Mouse (Mus musculus): Measurements from ENCODE around the gene Itga6. TPM values are rescaled to one million over a fixed set of nuclear protein-coding genes. Genes with fewer than 3 reads are reported as not detected.

Itga6 gene
- polyA plus RNA-seq, 1 experiment from 2014 or later: 46.2 TPM

DNA sequence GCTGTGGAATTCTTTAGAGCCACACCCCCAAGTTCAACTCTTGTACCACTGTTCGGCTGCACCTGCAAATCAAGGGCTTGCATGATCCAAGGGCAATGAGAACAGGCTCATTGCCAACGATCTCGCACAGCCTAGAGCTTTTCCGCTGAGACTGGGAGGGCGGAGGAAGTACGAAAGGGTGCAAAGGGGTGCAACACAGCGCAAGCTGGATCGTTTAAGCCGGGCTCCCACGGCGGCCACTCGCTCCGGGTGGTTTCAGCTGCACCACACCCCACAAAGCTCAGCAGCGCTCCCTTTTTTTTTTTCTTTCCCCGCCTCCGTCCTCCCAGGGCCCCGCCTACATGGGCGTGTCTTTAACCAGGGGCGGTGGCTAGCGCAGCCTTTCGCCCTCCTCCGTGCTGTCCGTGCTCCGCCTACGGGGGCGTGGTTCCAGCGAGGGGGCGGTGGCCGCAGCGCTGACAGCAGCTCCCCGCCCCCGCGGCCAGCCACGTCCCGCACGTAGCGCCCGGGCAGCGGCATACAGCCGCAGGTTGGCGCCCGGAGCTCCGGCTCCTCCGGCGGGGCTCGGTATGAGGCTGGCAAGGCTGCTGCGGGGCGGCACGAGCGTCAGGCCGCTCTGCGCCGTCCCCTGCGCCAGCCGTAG is 127.5 kb downstream of the Itga6 start, which contains the start of gene Pdk1:
Pdk1 (plus strand) TSS at position 424 of the 643 bp plus-strand sequence.
- H3K27ac ChIP-seq (ENCODE audit: low read length): peak within 1 kb of the TSS; percentile 98
- no peaks in the 10 kb centered on the region for H3K27me3 ChIP-seq (ENCODE audit: control insufficient read depth, insufficient read depth, low read length)
- no peaks in the 10 kb centered on the region for H3K36me3 ChIP-seq (ENCODE audit: control insufficient read depth, insufficient read depth)
- under 1% methylated on average over 54 of the region's 55 CpGs for WGBS
- ATAC-seq (replicated peaks; ENCODE audit: extremely low read depth, insufficient read depth, low FRiP score): peak; percentile 97
- H3K9ac ChIP-seq (ENCODE audit: low read length): peak within 1 kb of the TSS; percentile 93
- H3K4me2 ChIP-seq (ENCODE audit: low read depth, low read length): peak within 1 kb of the TSS; percentile 76
- H3K4me3 ChIP-seq (ENCODE audit: low read length): peak within 1 kb of the TSS; percentile 81
- H3K4me1 ChIP-seq (ENCODE audit: control insufficient read depth, insufficient read depth, low read length): peaks cover 25% of the 10 kb centered on the region
- H3K9me3 ChIP-seq (replicated peaks; ENCODE audit: control insufficient read depth, low read length): no peaks in the 10 kb centered on the region

DNA sequence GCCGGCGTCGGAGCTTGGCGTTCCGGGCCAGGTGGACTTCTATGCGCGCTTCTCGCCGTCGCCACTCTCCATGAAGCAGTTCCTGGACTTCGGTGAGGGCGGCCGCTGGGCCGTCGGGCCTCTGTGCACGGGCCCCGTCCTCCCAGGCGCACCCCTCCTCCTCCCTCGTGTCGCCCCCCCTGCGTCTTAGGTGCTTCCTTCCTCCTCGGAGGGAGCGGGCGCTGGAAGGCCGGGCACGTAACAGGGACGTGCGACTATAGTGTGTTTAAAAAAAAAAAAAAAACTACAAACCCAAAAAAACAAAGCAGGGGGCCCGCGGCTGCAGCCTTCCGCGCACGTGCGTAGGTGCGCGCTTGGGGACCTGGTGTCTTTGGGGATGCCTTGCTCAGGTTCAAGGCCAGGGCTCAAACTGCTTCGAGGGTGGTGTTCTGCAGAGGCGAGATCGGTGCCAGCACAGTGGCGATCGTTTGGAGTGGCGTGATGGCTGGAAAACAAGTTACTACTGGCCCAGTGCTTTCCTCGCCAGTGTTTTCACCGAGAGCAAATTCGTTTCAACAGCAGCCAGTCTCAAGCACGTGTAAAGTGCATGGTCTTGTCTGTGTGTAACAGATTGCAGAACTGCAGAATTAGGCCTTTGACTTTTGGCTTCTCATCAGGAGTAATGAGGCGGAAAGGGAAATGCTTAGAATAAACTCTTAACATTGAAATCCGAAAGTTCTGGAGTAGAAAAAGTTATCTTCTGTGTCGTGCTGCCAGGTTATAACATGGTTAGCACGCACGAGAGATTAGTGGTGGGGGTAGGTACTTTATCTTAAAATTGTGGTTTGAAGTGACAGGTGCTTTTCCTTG is 128.3 kb downstream of the Itga6 start:
- Histone ChIP-seq H3K4me3 (ENCODE audit: low read length) (peak overlapping the region; percentile 81), H3K4me1 (ENCODE audit: control insufficient read depth, insufficient read depth, low read length) (peaks cover 30% of the 10 kb centered on the region), H3K27ac (ENCODE audit: low read length) (peak overlapping the region; percentile 98), H3K36me3 (ENCODE audit: control insufficient read depth, insufficient read depth) (no peaks in the 10 kb centered on the region), H3K9ac (ENCODE audit: low read length) (peak overlapping the region; percentile 93), H3K9me3 (replicated peaks; ENCODE audit: control insufficient read depth, low read length) (no peaks in the 10 kb centered on the region), H3K4me2 (ENCODE audit: low read depth, low read length) (peak overlapping the region; percentile 76), H3K27me3 (ENCODE audit: control insufficient read depth, insufficient read depth, low read length) (no peaks in the 10 kb centered on the region)
- peak; percentile 50 for ATAC-seq (replicated peaks; ENCODE audit: extremely low read depth, insufficient read depth, low FRiP score)
- 2% methylated on average over 50 of the region's 51 CpGs for WGBS

DNA sequence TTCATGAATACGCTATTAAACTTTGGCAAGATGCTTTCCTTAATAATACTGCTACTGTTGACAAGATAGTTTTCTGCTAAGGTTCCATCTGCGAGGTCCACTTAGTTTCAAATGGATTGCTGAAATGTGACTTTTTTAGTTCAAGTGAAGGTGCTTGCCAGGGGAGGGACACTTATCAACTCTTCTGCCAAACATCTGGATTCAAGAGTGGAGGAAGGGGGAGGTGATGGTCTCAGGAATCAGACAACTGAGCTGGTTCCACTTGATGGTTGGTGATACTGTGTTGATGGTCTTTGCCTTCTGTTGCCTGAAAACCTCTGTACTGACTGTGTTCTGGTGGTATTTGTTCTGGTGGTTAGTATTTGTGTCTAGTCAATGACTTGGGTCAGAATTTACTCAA is 129.0 kb downstream of the Itga6 start:
- no peak for ATAC-seq (replicated peaks; ENCODE audit: extremely low read depth, insufficient read depth, low FRiP score)

DNA sequence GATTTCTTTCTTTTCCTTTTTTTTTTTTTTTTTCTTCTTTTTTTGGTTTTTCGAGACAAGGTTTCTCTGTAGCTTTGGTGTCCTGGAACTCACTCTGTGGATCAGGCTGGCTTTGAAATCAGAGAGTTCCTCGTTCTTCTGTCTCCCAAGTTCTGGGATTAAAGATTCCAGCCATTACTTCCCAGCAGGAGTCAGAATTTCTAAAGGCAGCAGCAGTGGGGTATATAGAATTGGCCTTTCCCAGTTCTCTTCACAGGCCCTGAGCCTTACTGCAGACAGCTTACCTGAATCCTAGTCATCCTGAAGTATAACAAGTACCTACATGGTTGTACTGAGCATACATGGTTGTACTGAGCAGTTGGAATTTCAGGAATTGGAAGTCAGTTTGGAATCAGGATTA is 129.4 kb downstream of the Itga6 start:
- H3K4me1 ChIP-seq (ENCODE audit: control insufficient read depth, insufficient read depth, low read length): peaks cover 30% of the 10 kb centered on the region
- 73% methylated on average over 2 of the region's 2 CpGs for WGBS
- H3K4me3 ChIP-seq (ENCODE audit: low read length): peak overlapping the region; percentile 81
- peak overlapping the region; percentile 59 for H3K9ac ChIP-seq (ENCODE audit: low read length)
- H3K4me2 ChIP-seq (ENCODE audit: low read depth, low read length): peak overlapping the region; percentile 76
- no peaks in the 10 kb centered on the region for H3K9me3 ChIP-seq (replicated peaks; ENCODE audit: control insufficient read depth, low read length)
- no peaks in the 10 kb centered on the region for H3K27me3 ChIP-seq (ENCODE audit: control insufficient read depth, insufficient read depth, low read length)
- peak overlapping the region; percentile 63 for H3K27ac ChIP-seq (ENCODE audit: low read length)
- ATAC-seq (replicated peaks; ENCODE audit: extremely low read depth, insufficient read depth, low FRiP score): no peak
- no peaks in the 10 kb centered on the region for H3K36me3 ChIP-seq (ENCODE audit: control insufficient read depth, insufficient read depth)

More for the DNA sequence above, 129.0 kb downstream of the Itga6 start:
- no peaks in the 10 kb centered on the region for H3K27me3 ChIP-seq (ENCODE audit: control insufficient read depth, insufficient read depth, low read length)
- H3K4me3 ChIP-seq (ENCODE audit: low read length): peak overlapping the region; percentile 81
- WGBS: 52% methylated on average over 2 of the region's 2 CpGs
- H3K27ac ChIP-seq (ENCODE audit: low read length): peak overlapping the region; percentile 98
- no peaks in the 10 kb centered on the region for H3K9me3 ChIP-seq (replicated peaks; ENCODE audit: control insufficient read depth, low read length)
- no peaks in the 10 kb centered on the region for H3K36me3 ChIP-seq (ENCODE audit: control insufficient read depth, insufficient read depth)
- peak overlapping the region; percentile 93 for H3K9ac ChIP-seq (ENCODE audit: low read length)
- peak overlapping the region; percentile 76 for H3K4me2 ChIP-seq (ENCODE audit: low read depth, low read length)
- H3K4me1 ChIP-seq (ENCODE audit: control insufficient read depth, insufficient read depth, low read length): peaks cover 30% of the 10 kb centered on the region

DNA sequence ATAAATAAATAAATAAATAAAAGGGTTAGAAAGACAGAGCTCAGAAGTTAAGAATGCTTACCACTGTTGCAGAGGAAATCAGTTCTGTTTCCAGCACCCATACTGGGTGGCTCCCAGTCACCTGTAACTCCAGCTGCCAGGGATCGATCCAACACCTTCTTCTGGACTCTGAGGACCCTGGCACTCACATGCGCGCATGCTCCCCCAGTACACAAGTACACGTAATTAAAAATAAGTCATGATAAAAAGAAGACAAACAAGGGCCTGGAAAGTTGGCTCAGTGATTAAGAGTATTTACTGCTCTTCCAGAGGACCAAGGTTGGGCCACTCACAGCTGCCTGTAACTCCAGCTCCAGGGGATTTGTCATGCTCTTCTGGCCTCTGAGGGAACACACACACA is 132.4 kb downstream of the Itga6 start:
- Histone ChIP-seq H3K4me2 (ENCODE audit: low read depth, low read length) (no peak overlapping the region), H3K9me3 (replicated peaks; ENCODE audit: control insufficient read depth, low read length) (no peaks in the 10 kb centered on the region), H3K27me3 (ENCODE audit: control insufficient read depth, insufficient read depth, low read length) (no peaks in the 10 kb centered on the region), H3K4me1 (ENCODE audit: control insufficient read depth, insufficient read depth, low read length) (peaks cover 26% of the 10 kb centered on the region), H3K9ac (ENCODE audit: low read length) (no peak overlapping the region), H3K36me3 (ENCODE audit: control insufficient read depth, insufficient read depth) (peaks cover 16% of the 10 kb centered on the region), H3K4me3 (ENCODE audit: low read length) (no peak overlapping the region), H3K27ac (ENCODE audit: low read length) (0 out of 2 replicates have a peak overlapping the region, but pooled peaks have one; percentile 23)
- 75% methylated on average over 4 of the region's 4 CpGs for WGBS
- ATAC-seq (replicated peaks; ENCODE audit: extremely low read depth, insufficient read depth, low FRiP score): no peak

DNA sequence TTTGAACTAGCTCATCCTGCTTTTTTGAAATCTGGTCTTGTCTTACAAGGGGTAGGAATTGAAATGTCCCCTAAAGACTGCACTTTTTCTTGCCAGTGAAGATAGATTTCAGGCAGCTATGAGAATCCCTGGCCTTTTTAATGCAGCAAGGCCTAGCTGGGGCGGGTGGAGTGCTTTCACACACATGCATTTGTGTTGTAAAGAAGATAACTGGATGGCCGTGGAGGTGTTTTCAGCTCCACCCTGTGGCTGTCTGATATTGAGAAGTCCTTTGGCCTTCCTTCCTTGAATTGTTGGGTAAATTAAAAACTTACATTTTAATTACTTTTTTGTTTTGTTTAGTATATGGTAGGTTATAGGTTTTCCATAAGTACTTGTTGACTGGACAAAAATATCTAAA is 133.0 kb downstream of the Itga6 start:
- Histone ChIP-seq H3K27ac (ENCODE audit: low read length) (no peak overlapping the region), H3K4me3 (ENCODE audit: low read length) (no peak overlapping the region), H3K4me2 (ENCODE audit: low read depth, low read length) (no peak overlapping the region), H3K9ac (ENCODE audit: low read length) (no peak overlapping the region), H3K4me1 (ENCODE audit: control insufficient read depth, insufficient read depth, low read length) (peaks cover 26% of the 10 kb centered on the region), H3K9me3 (replicated peaks; ENCODE audit: control insufficient read depth, low read length) (no peaks in the 10 kb centered on the region), H3K36me3 (ENCODE audit: control insufficient read depth, insufficient read depth) (peaks cover 22% of the 10 kb centered on the region), H3K27me3 (ENCODE audit: control insufficient read depth, insufficient read depth, low read length) (no peaks in the 10 kb centered on the region)
- no peak for ATAC-seq (replicated peaks; ENCODE audit: extremely low read depth, insufficient read depth, low FRiP score)
- WGBS: 45% methylated on average over 2 of the region's 2 CpGs

DNA sequence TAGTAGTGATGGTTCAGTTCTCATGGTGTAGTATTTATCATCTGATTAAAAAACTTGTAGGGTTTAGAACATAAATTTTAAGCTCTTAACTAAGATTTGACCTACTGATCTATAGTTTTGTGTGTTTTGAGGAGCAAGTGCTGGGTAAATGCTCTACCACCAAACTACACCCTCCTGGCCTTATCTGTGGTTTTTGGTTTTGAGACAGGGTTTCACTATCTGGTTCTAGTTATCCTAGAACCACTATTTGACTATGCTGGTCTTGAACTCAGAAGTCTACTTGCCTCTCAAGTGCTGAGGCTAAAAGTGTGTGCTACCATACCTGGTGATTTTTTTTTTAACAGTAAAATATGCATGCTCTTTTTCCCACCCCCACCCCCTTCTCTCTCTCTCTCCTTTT is 133.5 kb downstream of the Itga6 start:
- no peak for ATAC-seq (replicated peaks; ENCODE audit: extremely low read depth, insufficient read depth, low FRiP score)
- no peak overlapping the region for H3K4me3 ChIP-seq (ENCODE audit: low read length)
- peaks cover 24% of the 10 kb centered on the region for H3K4me1 ChIP-seq (ENCODE audit: control insufficient read depth, insufficient read depth, low read length)
- H3K36me3 ChIP-seq (ENCODE audit: control insufficient read depth, insufficient read depth): peaks cover 27% of the 10 kb centered on the region
- no peak overlapping the region for H3K4me2 ChIP-seq (ENCODE audit: low read depth, low read length)
- H3K27me3 ChIP-seq (ENCODE audit: control insufficient read depth, insufficient read depth, low read length): no peaks in the 10 kb centered on the region
- H3K27ac ChIP-seq (ENCODE audit: low read length): no peak overlapping the region
- H3K9ac ChIP-seq (ENCODE audit: low read length): no peak overlapping the region
- H3K9me3 ChIP-seq (replicated peaks; ENCODE audit: control insufficient read depth, low read length): no peaks in the 10 kb centered on the region

DNA sequence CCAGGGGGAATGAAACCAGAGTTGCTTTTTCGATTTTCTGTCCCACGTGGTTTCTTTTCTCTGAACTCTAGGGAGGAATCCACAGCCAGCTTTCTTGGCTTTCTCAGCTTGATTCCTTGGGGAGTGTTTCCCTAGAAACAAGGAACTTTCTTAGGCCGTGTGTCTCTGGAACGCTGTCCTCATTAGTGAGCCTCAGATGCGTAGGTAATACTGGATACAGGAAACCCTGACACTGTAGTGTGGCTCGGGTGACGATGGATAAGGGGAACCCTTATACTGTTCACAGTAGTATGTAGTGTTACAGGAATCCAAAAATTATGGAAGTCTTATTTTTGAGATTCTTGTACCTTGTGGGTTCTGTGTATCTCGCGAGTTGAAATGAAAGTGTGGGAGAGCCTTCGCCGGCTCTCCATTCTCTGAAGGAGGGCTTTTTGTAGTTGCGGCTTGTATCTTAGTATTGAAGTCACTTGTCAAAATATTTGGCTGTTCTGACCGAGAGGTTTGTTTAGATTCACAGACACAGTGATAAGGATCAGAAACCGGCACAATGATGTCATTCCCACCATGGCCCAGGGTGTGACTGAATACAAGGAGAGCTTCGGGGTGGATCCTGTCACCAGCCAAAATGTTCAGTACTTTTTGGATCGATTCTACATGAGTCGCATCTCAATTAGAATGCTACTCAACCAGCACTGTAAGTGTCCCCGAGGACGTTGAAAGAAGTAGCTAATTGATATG is 137.7 kb downstream of the Itga6 start:
- WGBS: 74% methylated on average over 19 of the region's 19 CpGs
- no peak overlapping the region for H3K4me3 ChIP-seq (ENCODE audit: low read length)
- no peaks in the 10 kb centered on the region for H3K9me3 ChIP-seq (replicated peaks; ENCODE audit: control insufficient read depth, low read length)
- H3K27ac ChIP-seq (ENCODE audit: low read length): no peak overlapping the region
- H3K4me2 ChIP-seq (ENCODE audit: low read depth, low read length): no peak overlapping the region
- no peak overlapping the region for H3K9ac ChIP-seq (ENCODE audit: low read length)
- ATAC-seq (replicated peaks; ENCODE audit: extremely low read depth, insufficient read depth, low FRiP score): no peak
- no peaks in the 10 kb centered on the region for H3K27me3 ChIP-seq (ENCODE audit: control insufficient read depth, insufficient read depth, low read length)
- peaks cover 4% of the 10 kb centered on the region; the same call in 1 of the 2 replicates for H3K4me1 ChIP-seq (ENCODE audit: control insufficient read depth, insufficient read depth, low read length)
- H3K36me3 ChIP-seq (ENCODE audit: control insufficient read depth, insufficient read depth): peaks cover 47% of the 10 kb centered on the region
